Mouse (Mus musculus) liver, embryonic 16.5 days (tissue): ENCODE measurements around the gene Best2. TPM values are rescaled to one million over a fixed set of nuclear protein-coding genes. Genes with fewer than 3 reads are reported as not detected.

Experiments used
- ATAC-seq: fragments of 200-750 bp; cut with Nextera tagmentation; 2 replicates; pipeline ENCODE4 v1.8.0; 2017; ENCODE audit warnings: low read depth, mild to moderate bottlenecking, moderate number of reproducible peaks, moderate library complexity
- H3K27ac ChIP-seq: fragments of 300-500 bp; sonication (generic); 2 replicates; pipeline ENCODE4 v1.5.1; 2014; ENCODE audit warnings: mild to moderate bottlenecking, low read length
- H3K27me3 ChIP-seq: fragments of 300-500 bp; sonication (generic); 2 replicates; pipeline ENCODE4 v1.6.1; 2014; ENCODE audit warnings: low read depth, low read length, mixed read lengths; ENCODE audit not compliant: control insufficient read depth, insufficient read depth
- H3K36me3 ChIP-seq: fragments of 300-500 bp; sonication (generic); 2 replicates; pipeline ENCODE4 v1.6.1; 2014; ENCODE audit warnings: mild to moderate bottlenecking; ENCODE audit not compliant: control insufficient read depth, insufficient read depth
- H3K4me1 ChIP-seq: fragments of 300-500 bp; sonication (generic); 2 replicates; pipeline ENCODE4 v1.6.1; 2014; ENCODE audit warnings: low read depth, low read length, mixed read lengths; ENCODE audit not compliant: control insufficient read depth
- H3K4me2 ChIP-seq: fragments of 300-500 bp; sonication (generic); 2 replicates; pipeline ENCODE4 v1.6.1; 2014; ENCODE audit warnings: low read depth, low read length, mixed read lengths
- H3K4me3 ChIP-seq: fragments of 300-500 bp; sonication (generic); 2 replicates; pipeline ENCODE4 v1.5.1; 2014; ENCODE audit warnings: low read depth, mild to moderate bottlenecking, low read length
- H3K9ac ChIP-seq: fragments of 300-500 bp; sonication (generic); 2 replicates; pipeline ENCODE4 v1.6.1; 2014; ENCODE audit warnings: low read depth, low read length
- H3K9me3 ChIP-seq: fragments of 300-500 bp; sonication (generic); replicated peaks from 2 replicates; pipeline ENCODE4 v1.6.1; 2016; ENCODE audit warnings: low read length; ENCODE audit not compliant: control insufficient read depth
- WGBS: fragments of 180-500 bp; shearing (Covaris S2); extraction: QIAGEN DNeasy Blood & Tissue Kit; methylation state at CpG from one replicate; pipeline ENCODE4 v1.1.7; 2014; ENCODE audit not compliant: insufficient replicate concordance; 5-methylcytosine and 5-hydroxymethylcytosine counted together
- polyA plus RNA-seq: library from polyadenylated mRNA; unstranded; fragments of >200 nt; fragmentation: Nextera tagmentation; extraction: Ambion mirVana; gene quantifications from 2 replicates; pipeline ENCODE4 v1.2.1, GENCODE M21; 2015

The Best2 gene
- polyA plus RNA-seq, 1 experiment from 2014 or later = not detected

DNA sequence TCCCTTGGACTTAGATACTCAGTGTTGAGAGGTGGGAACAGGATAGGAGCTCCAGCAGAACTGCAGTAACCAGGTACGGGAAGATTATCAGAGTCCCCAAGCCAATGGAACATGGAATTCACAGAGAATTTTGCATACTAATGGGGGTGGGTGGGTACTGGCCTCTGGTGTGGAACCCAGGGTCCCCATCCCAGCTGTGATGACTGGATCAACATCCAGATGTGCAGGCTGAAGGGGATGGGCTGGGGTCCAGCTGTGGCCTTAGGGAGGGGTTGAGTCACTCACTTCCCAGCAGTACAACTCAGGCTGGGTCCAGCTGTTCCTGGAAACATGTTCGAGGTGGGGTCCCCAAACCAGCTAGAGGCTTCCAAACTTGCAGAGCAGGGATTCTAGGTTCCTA lies 26.4 kb downstream of the Best2 start:
- no peak for ATAC-seq
- Histone ChIP-seq H3K9ac (no peak overlapping the region), H3K9me3 (no peaks in the 10 kb centered on the region), H3K36me3 (no peaks in the 10 kb centered on the region), H3K27me3 (no peaks in the 10 kb centered on the region), H3K4me1 (peaks cover 57% of the 10 kb centered on the region), H3K4me2 (no peak overlapping the region), H3K27ac (no peak overlapping the region), H3K4me3 (no peak overlapping the region)
- WGBS = 90% methylated on average over 2 of the region's 2 CpGs

- no peak overlapping the region for H3K4me2 ChIP-seq
- H3K4me3 ChIP-seq = no peak overlapping the region
- no peak overlapping the region for H3K27ac ChIP-seq
- H3K4me1 ChIP-seq = peaks cover 60% of the 10 kb centered on the region
- no peaks in the 10 kb centered on the region for H3K9me3 ChIP-seq
- no peak for ATAC-seq
- no peak overlapping the region for H3K9ac ChIP-seq
- H3K27me3 ChIP-seq = no peaks in the 10 kb centered on the region
- no peaks in the 10 kb centered on the region for H3K36me3 ChIP-seq
- WGBS = 66% methylated on average over 5 of the region's 5 CpGs
Observed at GRCm38 (mm10) chr8:84987388-84987787, 26.9 kb downstream of the Best2 start.

- Histone ChIP-seq H3K4me3 (peak overlapping the region; percentile 64), H3K9me3 (no peaks in the 10 kb centered on the region), H3K4me2 (peak overlapping the region; percentile 99), H3K27ac (peak overlapping the region; percentile 86), H3K9ac (peak overlapping the region; percentile 66; the same call in 1 of the 2 replicates), H3K36me3 (no peaks in the 10 kb centered on the region), H3K27me3 (no peaks in the 10 kb centered on the region), H3K4me1 (peaks cover 69% of the 10 kb centered on the region)
- WGBS = 17% methylated on average over 8 of the region's 8 CpGs
- ATAC-seq = no peak
Observed at GRCm38 (mm10) chr8:84986379-84986945, 27.9 kb downstream of the Best2 start.

DNA sequence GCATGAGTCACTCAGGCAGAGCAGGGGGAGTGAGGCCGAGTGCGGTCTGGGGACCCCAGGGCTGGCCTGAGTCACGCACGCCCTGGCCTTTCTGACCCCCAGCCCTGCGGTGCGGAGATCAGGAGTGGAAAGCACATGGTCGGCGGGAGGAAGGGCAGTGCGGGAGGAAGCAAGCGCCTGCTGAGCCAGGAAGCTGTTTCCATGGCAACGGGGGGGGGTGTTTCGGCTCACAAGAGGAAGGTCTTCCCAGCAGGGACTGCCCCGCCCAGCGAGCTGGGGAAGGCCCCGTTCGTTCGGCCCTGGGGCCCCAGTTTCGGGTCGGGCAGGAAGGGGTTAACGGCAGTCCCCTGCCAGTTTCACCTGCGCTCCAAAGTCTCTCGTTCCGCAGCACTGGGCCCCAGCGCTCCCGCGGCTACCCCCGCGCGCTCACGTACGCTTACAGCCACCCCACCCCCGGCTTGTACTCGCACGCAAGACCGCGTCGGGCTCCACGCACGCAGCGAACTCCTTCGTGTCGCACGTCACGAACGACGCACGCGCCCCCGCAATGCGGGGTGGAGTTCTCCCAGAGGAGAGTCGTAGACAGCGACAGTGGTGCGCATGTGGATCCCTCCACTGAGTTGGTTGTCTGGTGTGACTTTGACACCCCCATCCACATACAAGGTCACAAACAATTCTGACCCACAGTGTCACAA lies 28.5 kb downstream of the Best2 start:
- Histone ChIP-seq H3K27ac (peak overlapping the region; percentile 86), H3K36me3 (no peaks in the 10 kb centered on the region), H3K4me3 (peak overlapping the region; percentile 64), H3K9me3 (no peaks in the 10 kb centered on the region), H3K4me2 (peak overlapping the region; percentile 99), H3K9ac (peak overlapping the region; percentile 66), H3K27me3 (no peaks in the 10 kb centered on the region), H3K4me1 (peaks cover 71% of the 10 kb centered on the region)
- under 1% methylated on average over 53 of the region's 53 CpGs for WGBS
- peak; percentile 20 for ATAC-seq

- H3K9ac ChIP-seq = peak overlapping the region; percentile 66
- H3K4me1 ChIP-seq = peaks cover 73% of the 10 kb centered on the region
- WGBS = under 1% methylated on average over 23 of the region's 23 CpGs
- H3K9me3 ChIP-seq = no peaks in the 10 kb centered on the region
- peak overlapping the region; percentile 64 for H3K4me3 ChIP-seq
- H3K36me3 ChIP-seq = no peaks in the 10 kb centered on the region
- no peaks in the 10 kb centered on the region for H3K27me3 ChIP-seq
- peak overlapping the region; percentile 99 for H3K4me2 ChIP-seq
- ATAC-seq = no peak
- peak overlapping the region; percentile 86 for H3K27ac ChIP-seq
Observed at GRCm38 (mm10) chr8:84985049-84985683, 29.2 kb downstream of the Best2 start.

DNA sequence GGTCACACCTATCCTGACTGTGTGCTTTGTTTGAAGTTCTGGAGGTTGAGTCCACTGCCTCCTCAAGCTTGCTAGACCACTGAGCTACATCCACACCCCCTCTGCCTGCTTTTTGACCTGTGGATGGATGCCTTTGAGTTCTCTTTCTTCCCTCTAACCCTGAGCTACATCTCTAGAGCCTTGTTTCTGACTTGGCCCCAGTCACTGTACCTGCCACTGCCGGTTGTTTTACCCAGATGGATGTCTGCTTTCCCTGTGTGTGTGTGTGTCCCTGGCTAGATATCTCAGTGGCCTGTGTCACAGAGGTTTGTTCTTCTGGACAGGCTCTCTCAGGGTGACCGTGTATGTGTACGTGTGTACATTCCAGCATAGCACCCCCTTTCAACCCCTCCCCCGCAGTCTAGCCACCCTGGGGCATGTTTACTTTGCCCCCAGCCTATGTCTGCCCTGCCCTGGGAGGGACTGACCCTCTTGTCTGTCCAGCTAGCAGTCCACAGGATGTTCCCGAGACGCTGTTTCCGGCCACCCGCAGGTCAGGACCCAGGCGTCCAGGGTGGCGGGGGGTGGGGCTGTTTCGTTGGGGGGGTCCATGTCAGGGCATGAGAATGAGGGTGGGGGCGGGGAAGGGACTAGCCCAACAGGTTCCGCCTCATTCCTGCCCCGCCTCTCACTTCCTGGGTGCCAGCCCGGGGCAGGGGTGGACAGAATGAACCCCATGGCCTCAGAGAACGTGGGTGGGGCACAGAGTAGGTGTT lies 29.9 kb downstream of the Best2 start:
- 21% methylated on average over 16 of the region's 16 CpGs for WGBS
- Histone ChIP-seq H3K4me2 (peak overlapping the region; percentile 99), H3K4me1 (peaks cover 80% of the 10 kb centered on the region), H3K36me3 (no peaks in the 10 kb centered on the region), H3K27ac (peak overlapping the region; percentile 86), H3K27me3 (no peaks in the 10 kb centered on the region), H3K4me3 (peak overlapping the region; percentile 64; the same call in 1 of the 2 replicates), H3K9ac (peak overlapping the region; percentile 66; the same call in 1 of the 2 replicates), H3K9me3 (no peaks in the 10 kb centered on the region)
- peak; percentile 57 for ATAC-seq

GRCm38 (mm10) chr8:84982499-84983011 lies 31.8 kb downstream of the Best2 start:
- Histone ChIP-seq H3K4me2 (no peak overlapping the region), H3K9ac (peak overlapping the region; percentile 2; the same call in 1 of the 2 replicates)
- 30% methylated on average over 3 of the region's 3 CpGs for WGBS

GRCm38 (mm10) chr8:84981644-84982498 lies 32.5 kb downstream of the Best2 start:
- Histone ChIP-seq H3K9ac (peak overlapping the region; percentile 2; the same call in 1 of the 2 replicates), H3K4me2 (no peak overlapping the region), H3K4me1 (peaks cover 95% of the 10 kb centered on the region), H3K27me3 (peaks cover 9% of the 10 kb centered on the region), H3K36me3 (no peaks in the 10 kb centered on the region), H3K27ac (peak overlapping the region; percentile 23), H3K9me3 (no peaks in the 10 kb centered on the region), H3K4me3 (no peak overlapping the region)
- ATAC-seq = no peak
- WGBS = 55% methylated on average over 15 of the region's 15 CpGs

More at GRCm38 (mm10) chr8:84982499-84983011, 31.8 kb downstream of the Best2 start:
- Histone ChIP-seq H3K27ac (peak overlapping the region; percentile 23), H3K27me3 (peaks cover 9% of the 10 kb centered on the region), H3K9me3 (no peaks in the 10 kb centered on the region), H3K4me1 (peaks cover 92% of the 10 kb centered on the region), H3K36me3 (no peaks in the 10 kb centered on the region), H3K4me3 (no peak overlapping the region)
- ATAC-seq = no peak
